Mouse (Mus musculus): ENCODE results near the gene Il27ra.
A peak's percentile ranks its signal among the peaks of the same experiment; 100 is the strongest.

Il27ra gene

GRCm38 (mm10) chr8:84042066-84042947 lies at the start of gene Il27ra:
Gene Il27ra, minus strand, starts transcription at chr8:84042589.
- peak in 1 of 2 experiments; percentile 34 for DNase-seq (ENCODE audit: low spot score in 2 of 2)

- no peak for DNase-seq (ENCODE audit: low spot score in 2 of 2)
Observed at GRCm38 (mm10) chr8:84090585-84090984, 48.2 kb upstream of the Il27ra start.

- DNase-seq (ENCODE audit: low spot score in 2 of 2): no peak
Observed at GRCm38 (mm10) chr8:84089277-84089676, 46.9 kb upstream of the Il27ra start.

GRCm38 (mm10) chr8:84087821-84088220 lies 45.4 kb upstream of the Il27ra start:
- DNase-seq (ENCODE audit: low spot score in 2 of 2): no peak

GRCm38 (mm10) chr8:84087156-84087555 lies 44.8 kb upstream of the Il27ra start:
- DNase-seq (ENCODE audit: low spot score in 2 of 2): no peak

GRCm38 (mm10) chr8:84084341-84085115 lies 42.1 kb upstream of the Il27ra start:
- DNase-seq (ENCODE audit: low spot score in 2 of 2): no peak

GRCm38 (mm10) chr8:84083829-84084241 lies 41.4 kb upstream of the Il27ra start:
- no peak for DNase-seq (ENCODE audit: low spot score in 2 of 2)

GRCm38 (mm10) chr8:84079206-84079605 lies 36.8 kb upstream of the Il27ra start:
- DNase-seq (ENCODE audit: low spot score in 2 of 2): no peak

GRCm38 (mm10) chr8:84076849-84077248 lies 34.5 kb upstream of the Il27ra start:
- no peak for DNase-seq (ENCODE audit: low spot score in 2 of 2)

GRCm38 (mm10) chr8:84076412-84076811 lies 34.0 kb upstream of the Il27ra start:
- no peak for DNase-seq (ENCODE audit: low spot score in 2 of 2)

GRCm38 (mm10) chr8:84073230-84073976 lies 31.0 kb upstream of the Il27ra start:
- DNase-seq (ENCODE audit: low spot score in 2 of 2): no peak

GRCm38 (mm10) chr8:84072321-84072720 lies 29.9 kb upstream of the Il27ra start:
- no peak for DNase-seq (ENCODE audit: low spot score in 2 of 2)

- no peak for DNase-seq (ENCODE audit: low spot score in 2 of 2)
Observed at GRCm38 (mm10) chr8:84071921-84072320, 29.5 kb upstream of the Il27ra start.

GRCm38 (mm10) chr8:84070667-84071066 lies 28.3 kb upstream of the Il27ra start:
- DNase-seq (ENCODE audit: low spot score in 2 of 2): no peak

- DNase-seq (ENCODE audit: low spot score in 2 of 2): no peak
Observed at GRCm38 (mm10) chr8:84070241-84070640, 27.9 kb upstream of the Il27ra start.

- no peak for DNase-seq (ENCODE audit: low spot score in 2 of 2)
Observed at GRCm38 (mm10) chr8:84069750-84070149, 27.4 kb upstream of the Il27ra start.

- no peak for DNase-seq (ENCODE audit: low spot score in 2 of 2)
Observed at GRCm38 (mm10) chr8:84069169-84069568, 26.8 kb upstream of the Il27ra start.

- no peak for DNase-seq (ENCODE audit: low spot score in 2 of 2)
Observed at GRCm38 (mm10) chr8:84068316-84069035, 26.1 kb upstream of the Il27ra start.

GRCm38 (mm10) chr8:84067911-84068310 lies 25.5 kb upstream of the Il27ra start:
- DNase-seq (ENCODE audit: low spot score in 2 of 2): no peak

GRCm38 (mm10) chr8:84067047-84067573 lies 24.7 kb upstream of the Il27ra start:
- peak; percentile 90 to 95 for DNase-seq (ENCODE audit: low spot score in 2 of 2)
